Mouse (Mus musculus): Measurements from ENCODE around the gene Slmap.
A peak's percentile ranks its signal among the peaks of the same experiment; 100 is the strongest.
"Not testable (repeated sequence)": the region's sequence is repeated elsewhere in the genome, so short reads cannot be mapped to it uniquely, and the experiment has no call there.

Gene Slmap

DNA sequence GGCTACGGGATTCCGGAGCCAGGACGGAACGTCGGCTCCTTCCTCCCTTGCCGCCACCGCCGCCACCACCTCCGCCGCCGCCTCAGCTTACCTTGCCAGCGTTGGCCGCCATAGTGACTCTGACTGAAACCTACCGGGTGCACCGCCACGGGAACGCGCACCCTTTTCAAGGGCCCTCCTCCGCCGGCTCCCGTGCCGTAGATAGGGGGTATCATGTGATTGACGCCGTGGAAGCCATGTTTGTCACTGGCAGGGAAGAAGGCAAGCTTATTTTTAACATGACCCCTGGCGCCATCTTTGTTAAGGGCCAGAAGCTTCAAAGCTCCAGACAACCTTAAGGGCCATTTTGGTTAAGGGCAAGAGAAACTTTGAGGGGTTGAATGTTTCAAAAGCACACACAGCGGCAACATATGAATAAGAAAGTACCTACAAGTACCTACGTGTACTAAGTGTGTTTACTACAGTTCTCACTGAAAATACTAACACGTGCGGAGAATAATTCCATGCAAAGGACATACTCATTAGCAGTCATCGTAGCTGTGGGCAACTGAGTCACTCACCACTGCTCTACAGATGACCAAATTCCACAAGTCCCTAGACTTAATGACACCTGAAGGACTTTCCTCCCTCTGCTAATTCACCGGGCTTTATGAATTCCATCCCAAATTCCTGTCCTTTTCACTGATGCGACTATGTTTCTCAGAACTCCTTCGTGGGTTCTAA, at the start of gene Slmap:
Gene Slmap (minus strand): TSS at position 175 of the 723 bp plus-strand sequence.
- peak; percentile 99 to 100 for DNase-seq (ENCODE audit: low spot score in 2 of 2)

DNA sequence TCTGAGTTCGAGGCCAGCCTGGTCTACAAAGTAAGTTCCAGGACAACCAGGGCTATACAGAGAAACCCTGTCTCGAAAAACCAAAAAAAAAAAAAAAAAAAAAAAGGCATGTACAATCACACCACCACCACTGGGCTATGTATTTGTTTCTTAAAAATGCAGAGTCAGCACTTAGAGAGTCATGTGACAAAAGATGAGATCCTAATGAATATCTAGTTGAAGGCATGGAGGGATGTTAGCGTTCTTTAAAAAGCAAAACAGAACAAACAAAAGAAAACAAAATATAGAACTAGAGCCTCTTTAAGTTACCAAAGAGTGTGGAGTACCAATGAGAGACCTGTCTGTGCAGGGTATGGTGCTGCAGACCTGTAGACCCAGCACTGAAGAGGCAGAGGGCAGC, 48.9 kb upstream of the Slmap start:
- DNase-seq (ENCODE audit: low spot score in 2 of 2), result no peak

- DNase-seq (ENCODE audit: low spot score in 2 of 2), result peak; percentile 91 to 92
These were observed 44.9 kb upstream of the Slmap start for GRCm38 (mm10) chr14:26579346-26580343.

- DNase-seq (ENCODE audit: low spot score in 2 of 2), result no peak
These were observed 44.1 kb upstream of the Slmap start for GRCm38 (mm10) chr14:26578791-26579191.

- DNase-seq (ENCODE audit: low spot score in 2 of 2), result no peak
These were observed 41.6 kb upstream of the Slmap start for GRCm38 (mm10) chr14:26576255-26576780.

- DNase-seq (ENCODE audit: low spot score in 2 of 2), result not testable (repeated sequence)
These were observed 38.8 kb upstream of the Slmap start, which contains the start of gene Dennd6a for GRCm38 (mm10) chr14:26573556-26573955. Gene Dennd6a, plus strand, starts transcription at chr14:26573856.

DNA sequence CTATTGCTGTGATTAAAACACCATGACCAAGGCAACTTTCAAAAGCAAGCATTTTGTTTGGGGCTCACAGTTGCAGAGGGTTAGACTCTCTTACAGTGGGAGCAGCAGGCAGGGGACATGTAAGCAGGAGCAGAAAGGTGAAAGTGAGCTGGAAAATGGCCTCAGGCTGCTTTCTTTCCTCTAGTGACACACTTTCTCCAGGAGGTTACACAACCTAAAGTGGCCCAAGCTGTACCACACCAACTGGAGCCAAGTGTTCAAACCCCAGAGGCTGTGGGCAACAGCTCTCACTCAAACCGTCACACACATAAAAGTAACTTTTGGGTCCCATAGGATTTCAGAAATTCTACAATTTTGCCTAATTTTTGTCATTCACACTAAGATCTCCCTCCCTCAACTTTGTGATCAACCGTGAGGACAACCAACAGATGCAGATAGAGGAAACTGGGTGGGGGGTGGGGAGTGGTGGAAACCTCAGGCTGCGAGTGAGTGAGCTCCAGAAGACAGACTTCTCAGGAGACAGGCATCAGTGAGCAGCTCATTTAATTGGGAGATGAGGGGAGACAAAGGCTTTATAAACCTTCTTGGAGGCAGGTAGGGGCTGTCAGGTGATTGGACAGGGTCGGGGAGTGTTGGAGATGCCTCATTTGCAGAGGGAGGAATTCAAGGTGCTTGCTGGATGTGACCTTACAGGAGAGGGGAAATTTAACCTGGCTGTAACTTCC, 37.4 kb upstream of the Slmap start:
- no peak for DNase-seq (ENCODE audit: low spot score in 2 of 2)

DNA sequence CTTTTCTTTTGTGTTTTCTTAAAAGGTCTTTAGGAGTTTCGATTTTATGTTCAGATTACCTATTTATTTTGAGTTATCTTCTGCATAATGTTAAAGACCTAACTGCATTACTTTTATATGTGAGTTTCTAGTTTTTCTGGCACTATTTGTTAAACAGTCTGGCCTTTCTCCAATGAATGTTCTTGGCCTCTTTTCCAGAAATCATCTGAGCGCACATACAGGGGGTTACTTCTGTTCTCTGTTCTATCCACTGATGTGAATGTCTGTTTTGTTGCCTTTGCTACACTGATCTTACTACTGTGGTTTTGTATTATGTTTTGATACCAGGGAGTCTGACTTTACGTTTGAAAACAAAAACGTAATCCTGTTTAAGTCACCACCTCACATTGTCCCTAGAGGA, 35.1 kb upstream of the Slmap start:
- DNase-seq (ENCODE audit: low spot score in 2 of 2), result no peak

GRCm38 (mm10) chr14:26562247-26562646, 27.5 kb upstream of the Slmap start:
- DNase-seq (ENCODE audit: low spot score in 2 of 2), result no peak

GRCm38 (mm10) chr14:26558536-26558935, 23.8 kb upstream of the Slmap start:
- DNase-seq (ENCODE audit: low spot score in 2 of 2), result peak in 1 of 2 experiments; percentile 38

DNA sequence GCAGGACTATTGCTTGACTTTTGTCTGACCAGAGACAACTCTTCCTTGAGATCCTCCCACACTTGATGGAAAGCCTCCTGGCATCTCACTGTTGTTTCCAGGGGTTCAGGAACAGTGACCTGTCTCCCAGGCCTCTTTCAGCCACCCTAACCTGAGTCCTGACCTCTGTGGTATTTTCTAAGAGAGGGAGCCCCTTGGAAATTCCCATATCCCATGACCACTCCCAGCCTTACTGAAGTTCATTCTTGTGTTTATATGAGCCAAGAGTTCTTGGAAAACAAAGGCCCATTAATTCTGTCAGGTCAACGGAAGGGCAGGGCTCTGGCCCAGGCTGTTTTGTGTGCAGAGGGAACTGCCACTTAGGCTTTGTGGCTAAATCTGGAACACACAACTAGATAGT, 22.9 kb upstream of the Slmap start:
- DNase-seq (ENCODE audit: low spot score in 2 of 2), result no peak

DNA sequence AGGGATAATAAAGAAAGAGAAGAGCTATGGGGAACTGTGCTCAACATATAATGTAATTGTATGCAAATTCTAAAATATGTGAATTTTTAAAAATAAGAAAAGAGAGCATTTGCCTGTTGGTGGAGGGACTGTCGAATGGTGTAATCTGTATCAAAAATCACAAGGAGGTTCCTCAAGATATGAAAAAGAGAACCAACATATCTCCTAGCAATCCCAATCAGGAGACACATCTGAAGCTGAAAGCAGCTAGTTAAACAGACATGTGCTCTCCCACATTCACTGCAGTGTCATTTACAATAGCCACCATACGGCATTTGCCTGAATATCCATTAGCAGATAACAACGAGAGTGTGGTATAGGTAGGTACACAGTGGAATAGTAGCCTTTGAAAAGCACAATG, 18.1 kb upstream of the Slmap start:
- DNase-seq (ENCODE audit: low spot score in 2 of 2), result no peak

DNA sequence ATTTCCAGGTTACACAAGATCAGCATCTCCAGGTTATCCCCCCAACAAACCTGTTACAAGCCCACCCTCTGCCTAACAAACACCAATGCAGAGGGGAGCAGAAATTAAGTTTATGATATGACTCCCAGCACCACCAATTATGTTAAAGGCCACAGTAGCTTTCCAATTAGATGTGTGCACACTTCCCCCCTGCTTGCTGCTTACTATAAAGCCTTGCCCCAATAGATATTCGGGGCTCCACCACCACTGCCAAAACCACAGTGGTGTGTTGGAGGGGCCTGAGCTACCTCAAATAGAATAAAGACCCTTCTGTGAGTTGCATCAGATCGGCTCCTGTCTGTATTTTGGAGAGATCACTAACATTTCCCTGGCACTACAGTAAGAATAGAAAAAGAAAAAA, 17.7 kb upstream of the Slmap start:
- no peak for DNase-seq (ENCODE audit: low spot score in 2 of 2)

GRCm38 (mm10) chr14:26550712-26551111, 16.0 kb upstream of the Slmap start:
- no peak for DNase-seq (ENCODE audit: low spot score in 2 of 2)

GRCm38 (mm10) chr14:26547516-26548488, 13.1 kb upstream of the Slmap start:
- DNase-seq (ENCODE audit: low spot score in 2 of 2), result no peak

GRCm38 (mm10) chr14:26542136-26542535, 7.4 kb upstream of the Slmap start:
- no peak for DNase-seq (ENCODE audit: low spot score in 2 of 2)

- DNase-seq (ENCODE audit: low spot score in 2 of 2), result no peak
These were observed 5.8 kb upstream of the Slmap start for GRCm38 (mm10) chr14:26540577-26540976.

GRCm38 (mm10) chr14:26539241-26539640, 4.5 kb upstream of the Slmap start:
- peak in 1 of 2 experiments; percentile 44 for DNase-seq (ENCODE audit: low spot score in 2 of 2)

DNA sequence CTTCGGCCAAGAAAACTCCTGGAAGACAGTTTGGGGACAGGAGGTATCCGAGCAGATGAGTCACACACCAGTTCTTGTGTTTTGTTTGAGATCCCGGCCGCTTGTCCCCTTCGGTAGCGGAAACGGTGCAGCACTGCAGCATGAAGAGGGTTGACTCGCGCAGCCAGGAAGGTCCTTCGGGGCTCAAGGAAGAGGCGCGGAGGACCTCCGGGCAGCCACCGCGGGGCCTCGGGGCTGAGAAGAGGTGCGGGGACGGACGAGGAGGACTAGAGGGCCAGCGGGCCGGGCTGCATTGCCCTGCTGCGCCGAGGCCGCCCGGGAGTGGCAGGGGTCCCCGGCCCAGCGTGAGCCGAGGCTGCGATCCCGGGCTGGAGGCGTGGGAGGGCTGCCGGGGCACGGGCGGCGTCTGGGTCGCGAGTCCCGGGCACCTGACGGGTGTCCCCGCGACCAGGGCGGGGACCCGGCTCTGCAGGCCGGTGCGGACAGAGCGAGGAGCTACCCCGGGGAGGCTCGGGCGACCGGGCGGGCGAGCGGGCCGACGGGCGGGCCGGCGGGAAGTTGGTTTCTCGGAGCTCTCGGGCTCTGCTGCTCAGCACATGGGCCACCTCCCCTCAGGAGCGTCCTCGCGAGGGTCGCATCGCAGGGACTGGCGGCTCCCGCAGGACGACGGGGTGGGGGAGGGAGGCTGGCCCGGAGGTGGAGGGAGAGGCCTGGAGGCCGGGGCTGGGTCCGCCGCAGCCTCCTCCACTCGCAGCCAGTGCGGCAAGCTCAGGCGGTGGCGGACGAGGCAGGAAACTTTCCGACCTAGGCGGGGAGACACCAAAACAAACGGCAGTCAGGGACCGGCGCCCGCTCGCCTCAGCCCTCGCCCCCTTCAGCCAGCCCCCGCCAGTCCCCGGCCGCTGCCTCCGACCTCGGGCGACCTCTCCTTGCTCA, 642 bp downstream of the Slmap start:
- DNase-seq (ENCODE audit: low spot score in 2 of 2), result peak; percentile 50 to 62

All from right cerebral cortex, postnatal 10 days (tissue).